Comparison of ENCODE assay signal across 7 mouse cellular contexts in the genomic region with DNA sequence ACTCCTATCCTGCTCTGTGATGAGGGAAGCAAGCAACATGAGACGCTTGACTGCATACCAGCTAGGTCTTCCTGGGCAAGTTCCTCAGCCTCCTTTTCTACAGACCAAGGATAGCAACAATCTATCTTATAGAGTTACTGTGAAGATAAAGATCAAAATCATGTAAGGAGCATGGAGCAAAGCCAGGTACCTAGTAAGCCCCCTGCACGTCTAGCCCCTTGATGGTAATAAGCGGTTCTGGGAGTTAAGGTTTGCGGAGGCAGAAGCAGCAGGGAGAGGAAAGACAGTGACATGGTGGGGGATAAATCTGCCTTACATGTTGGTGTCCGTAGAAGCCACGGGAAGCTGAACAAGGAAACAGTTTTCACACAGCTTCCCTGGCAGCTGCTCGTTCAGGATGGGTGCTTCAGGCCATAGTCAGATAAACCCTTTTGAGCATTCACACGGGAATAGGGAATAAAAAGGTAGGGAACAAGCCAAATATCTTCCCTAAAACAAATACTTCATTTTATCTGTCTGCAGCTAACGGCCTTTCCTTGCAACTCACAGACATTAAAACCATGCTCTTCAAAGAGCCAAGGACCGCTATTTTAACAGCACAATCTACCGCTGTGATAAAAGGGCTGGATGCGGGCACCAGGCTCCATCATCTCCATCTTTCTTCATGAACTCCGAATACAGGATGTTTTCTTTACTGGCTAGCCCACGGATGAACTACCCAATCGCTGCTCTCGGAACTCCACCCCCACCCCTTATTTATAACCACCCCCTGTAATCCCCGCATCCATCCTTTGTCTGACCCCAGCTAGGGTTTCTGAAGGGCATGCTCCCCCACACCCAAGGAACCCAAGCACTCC. TPM values are rescaled to one million over a fixed set of nuclear protein-coding genes. Genes with fewer than 3 reads are reported as not detected.
A peak's percentile ranks its signal among the peaks of the same experiment; 100 is the strongest.
DNase-seq lines count a peak whose midpoint lies in the region; ATAC-seq and TF ChIP-seq lines count a peak whose summit lies in the region.

No protein-coding gene starts in this region.

- TF ChIP-seq CTCF in left cerebral cortex, adult 2 months (IDR thresholded peaks at IDR 0.05): no peak

- H3K9me3 ChIP-seq in embryonic facial prominence, embryonic 15.5 days (replicated peaks): no peaks in the 10 kb centered on the region
- no peaks in the 10 kb centered on the region for H3K9me3 ChIP-seq in intestine, embryonic 14.5 days (ENCODE audit: control insufficient read depth, low read length)
- H3K9me3 ChIP-seq in neural tube, embryonic 15.5 days (replicated peaks): no peaks in the 10 kb centered on the region

- H3K9ac ChIP-seq in embryonic facial prominence, embryonic 15.5 days: no peak overlapping the region
- no peak overlapping the region; the same call in 1 of the 2 replicates for H3K9ac ChIP-seq in intestine, embryonic 14.5 days (ENCODE audit: low read length)
- peak overlapping the region; percentile 65 for H3K9ac ChIP-seq in neural tube, embryonic 15.5 days (replicated peaks)

- ATAC-seq in embryonic facial prominence, embryonic 15.5 days (ENCODE audit: insufficient number of reproducible peaks, low FRiP score, low TSS enrichment, low read depth): no peak; the same call in 1 of the 2 replicates
- ATAC-seq in intestine, embryonic 14.5 days (replicated peaks; ENCODE audit: low FRiP score, low TSS enrichment, low read depth): peak; percentile 70
- ATAC-seq in neural tube, embryonic 15.5 days (ENCODE audit: low FRiP score): peak; percentile 94
- no peak for ATAC-seq in megakaryocyte-erythroid progenitor cell, adult 5-6 weeks (replicated peaks; ENCODE audit: low FRiP score, low TSS enrichment, poor library complexity, severe bottlenecking)

- H3K27me3 ChIP-seq in embryonic facial prominence, embryonic 15.5 days: no peaks in the 10 kb centered on the region
- H3K27me3 ChIP-seq in intestine, embryonic 14.5 days (replicated peaks; ENCODE audit: control insufficient read depth, insufficient read depth, low read length): no peaks in the 10 kb centered on the region
- H3K27me3 ChIP-seq in neural tube, embryonic 15.5 days (replicated peaks): no peaks in the 10 kb centered on the region

- no peak for DNase-seq in left cerebral cortex, adult 2 months (ENCODE audit: extremely low spot score in 1 of 2, low spot score in 2 of 2)
- no peak for DNase-seq in left cerebral cortex, postnatal 36 days (ENCODE audit: low spot score in 2 of 2)
- DNase-seq in intestine, embryonic 14.5 days (ENCODE audit: low spot score): peak; percentile 46
- no peak for DNase-seq in right cerebral cortex, adult 18-20 months

- H3K27ac ChIP-seq in left cerebral cortex, adult 2 months: peak overlapping the region; percentile 88
- no peak overlapping the region for H3K27ac ChIP-seq in embryonic facial prominence, embryonic 15.5 days (replicated peaks)
- no peak overlapping the region for H3K27ac ChIP-seq in intestine, embryonic 14.5 days (ENCODE audit: low read depth)
- H3K27ac ChIP-seq in neural tube, embryonic 15.5 days (replicated peaks): peak overlapping the region; percentile 96

- peaks cover 5% of the 10 kb centered on the region; the same call in 1 of the 2 replicates for H3K36me3 ChIP-seq in embryonic facial prominence, embryonic 15.5 days
- peaks cover 18% of the 10 kb centered on the region for H3K36me3 ChIP-seq in intestine, embryonic 14.5 days (ENCODE audit: control insufficient read depth, insufficient read depth, low read length)
- H3K36me3 ChIP-seq in neural tube, embryonic 15.5 days: no peaks in the 10 kb centered on the region

- WGBS in embryonic facial prominence, embryonic 15.5 days: 16% methylated on average over 17 of the region's 17 CpGs
- 16% methylated on average over 17 of the region's 17 CpGs for WGBS in intestine, embryonic 14.5 days
- 6% methylated on average over 17 of the region's 17 CpGs for WGBS in neural tube, embryonic 15.5 days

- peak overlapping the region; percentile 53 for H3K4me3 ChIP-seq in left cerebral cortex, adult 2 months
- H3K4me3 ChIP-seq in embryonic facial prominence, embryonic 15.5 days (replicated peaks): peak overlapping the region; percentile 27
- peak overlapping the region; percentile 17 for H3K4me3 ChIP-seq in intestine, embryonic 14.5 days (ENCODE audit: low read depth, low read length)
- peak overlapping the region; percentile 59 for H3K4me3 ChIP-seq in neural tube, embryonic 15.5 days (replicated peaks)

- H3K4me1 ChIP-seq in embryonic facial prominence, embryonic 15.5 days: peaks cover 10% of the 10 kb centered on the region; the same call in 1 of the 2 replicates
- no peaks in the 10 kb centered on the region for H3K4me1 ChIP-seq in intestine, embryonic 14.5 days (replicated peaks; ENCODE audit: control insufficient read depth, insufficient read depth, low read length)
- H3K4me1 ChIP-seq in neural tube, embryonic 15.5 days: peaks cover 44% of the 10 kb centered on the region

- intact Hi-C loops in left cerebral cortex, adult 2 months (cut with DNase I): loop anchor here (2.0 to 10.0 kb wide), 3 partner anchors 20 to 504 kb away; a partner anchor contains a TSS
- intact Hi-C loops in left cerebral cortex, postnatal 36 days (cut with DNase I): loop anchor here (5.0 kb wide), 1 partner anchor 291 kb away; no protein-coding TSS in a partner anchor

- peak overlapping the region; percentile 44 for H3K4me2 ChIP-seq in embryonic facial prominence, embryonic 15.5 days (replicated peaks)
- H3K4me2 ChIP-seq in intestine, embryonic 14.5 days (ENCODE audit: low read length): peak overlapping the region; percentile 37
- H3K4me2 ChIP-seq in neural tube, embryonic 15.5 days: peak overlapping the region; percentile 60

RNA-seq across cellular contexts. Expression of a gene that starts 0.6 kb away (rescaled TPM):
- 100 to 1,000 TPM; 497 to 540 TPM for total RNA-seq in left cerebral cortex, adult 2 months (2021)
- total RNA-seq in left cerebral cortex, postnatal 36 days (2021): 100 to 1,000 TPM; 497 to 544 TPM
- polyA plus RNA-seq in embryonic facial prominence, embryonic 15.5 days (2015; fragmentation: Nextera tagmentation; extraction: Ambion mirVana): 3.2 and 4.1 TPM in 2 replicates
- polyA plus RNA-seq in intestine, embryonic 14.5 days (2014; fragmentation: Nextera tagmentation; extraction: Ambion mirVana): 17.5 and 18.0 TPM in 2 replicates
- polyA plus RNA-seq in neural tube, embryonic 15.5 days (2015; fragmentation: Nextera tagmentation; extraction: Ambion mirVana): 219 and 269 TPM in 2 replicates
- total RNA-seq in megakaryocyte-erythroid progenitor cell, adult 5-6 weeks (2014; fragmentation: Nextera tagmentation): 1.9 TPM in 1 of 2 replicates, not detected in the other
- not detected in 2 replicates for total RNA-seq in megakaryocyte-erythroid progenitor cell, adult 5-6 weeks (2017)

RNA-seq across cellular contexts. Expression of a gene that starts 20.1 kb away (rescaled TPM):
- 1 to 10 TPM; 2.0 to 2.2 TPM for total RNA-seq in left cerebral cortex, adult 2 months (2021)
- 1 to 10 TPM; 2.1 to 2.6 TPM for total RNA-seq in left cerebral cortex, postnatal 36 days (2021)
- polyA plus RNA-seq in embryonic facial prominence, embryonic 15.5 days (2015; fragmentation: Nextera tagmentation; extraction: Ambion mirVana): 19.3 and 20.1 TPM in 2 replicates
- polyA plus RNA-seq in intestine, embryonic 14.5 days (2014; fragmentation: Nextera tagmentation; extraction: Ambion mirVana): 4.7 and 5.2 TPM in 2 replicates
- polyA plus RNA-seq in neural tube, embryonic 15.5 days (2015; fragmentation: Nextera tagmentation; extraction: Ambion mirVana): 3.4 and 7.7 TPM in 2 replicates
- total RNA-seq in megakaryocyte-erythroid progenitor cell, adult 5-6 weeks (2014; fragmentation: Nextera tagmentation): 22.4 and 27.8 TPM in 2 replicates
- total RNA-seq in megakaryocyte-erythroid progenitor cell, adult 5-6 weeks (2017): 27.6 and 35.1 TPM in 2 replicates

Comparison
In these comparisons a context has a peak if more than half of its experiments do, and no peak if none do; other contexts are left out.
1. H3K27ac ChIP-seq: peak in left cerebral cortex, adult 2 months (single experiment) and neural tube, embryonic 15.5 days (single experiment); none in embryonic facial prominence, embryonic 15.5 days (single experiment) and intestine, embryonic 14.5 days (single experiment).
2. ATAC-seq: peak in intestine, embryonic 14.5 days (single experiment) and neural tube, embryonic 15.5 days (single experiment); none in embryonic facial prominence, embryonic 15.5 days (single experiment) and megakaryocyte-erythroid progenitor cell, adult 5-6 weeks (single experiment).
3. RNA of a gene that starts 0.6 kb away (total RNA-seq): 497 to 544 TPM in left cerebral cortex, postnatal 36 days and 497 to 540 TPM in left cerebral cortex, adult 2 months; 1.9 TPM in megakaryocyte-erythroid progenitor cell, adult 5-6 weeks; every median in the first group is over 100 times any median in the second.
4. RNA of a gene that starts 20.1 kb away (total RNA-seq): 22.4 to 35.1 TPM in megakaryocyte-erythroid progenitor cell, adult 5-6 weeks; 2.1 to 2.6 TPM in left cerebral cortex, postnatal 36 days and 2.0 to 2.2 TPM in left cerebral cortex, adult 2 months; every median in the first group is over 4 times any median in the second.
5. Peak in every context shown above with its lines, with median percentiles within 50 percentile points of each other: H3K4me3 ChIP-seq and H3K4me2 ChIP-seq.